Mouse (Mus musculus): ENCODE measurements around the gene Wscd2. TPM values are rescaled to one million over a fixed set of nuclear protein-coding genes. Genes with fewer than 3 reads are reported as not detected.

Gene Wscd2
- total and polyA plus RNA-seq, 3 experiments: not detected

- Histone ChIP-seq H3K4me3 (ENCODE audit: control insufficient read depth in 1 of 2, insufficient read depth in 1 of 2, low read depth in 2 of 2, low read length in 2 of 2) (no peak overlapping the region), H3K27me3 (ENCODE audit: control insufficient read depth in 1 of 2, insufficient read depth in 2 of 2, low read length in 2 of 2) (no peaks in the 10 kb centered on the region), H3K9me3 (replicated peaks; ENCODE audit: insufficient read depth, low read length) (no peaks in the 10 kb centered on the region)
Observed at GRCm38 (mm10) chr5:113623052-113623451, 132.9 kb downstream of the Wscd2 start.

GRCm38 (mm10) chr5:113625068-113625467, 134.9 kb downstream of the Wscd2 start:
- no peak for DNase-seq (ENCODE audit: low read depth, low spot score)
- H3K9me3 ChIP-seq (replicated peaks; ENCODE audit: insufficient read depth, low read length): no peaks in the 10 kb centered on the region
- H3K27me3 ChIP-seq (ENCODE audit: control insufficient read depth in 1 of 2, insufficient read depth in 2 of 2, low read length in 2 of 2): no peaks in the 10 kb centered on the region
- TF ChIP-seq GABPA (IDR thresholded peaks at IDR 0.05; ENCODE audit: low read depth, low read length): no peak
- TF ChIP-seq ETS1 (IDR thresholded peaks at IDR 0.05; ENCODE audit: low read depth, low read length): no peak
- no peak for TF ChIP-seq NELFE (IDR thresholded peaks at IDR 0.05; ENCODE audit: low read depth, low read length)
- TF ChIP-seq POLR2A (IDR thresholded peaks at IDR 0.05; ENCODE audit: control insufficient read depth in 1 of 2, insufficient read depth in 1 of 2, low read depth in 1 of 2, low read length in 2 of 2, poor library complexity in 1 of 2): no peak
- TF ChIP-seq EP300 (IDR thresholded peaks at IDR 0.05; ENCODE audit: low read depth in 1 of 2, low read length in 2 of 2): no peak
- no peak for TF ChIP-seq TAL1 (IDR thresholded peaks at IDR 0.05; ENCODE audit: low read length)
- no peak for TF ChIP-seq SMC3 (IDR thresholded peaks at IDR 0.05; ENCODE audit: low read depth, low read length)
- TF ChIP-seq NRF1 (IDR thresholded peaks at IDR 0.05; ENCODE audit: insufficient read depth, low read depth, low read length, poor library complexity, severe bottlenecking): no peak
- TF ChIP-seq MAX (IDR thresholded peaks at IDR 0.05; ENCODE audit: low read length): no peak
- TF ChIP-seq MAFK (IDR thresholded peaks at IDR 0.05; ENCODE audit: borderline replicate concordance, low read depth, low read length): no peak
- no peak for TF ChIP-seq RAD21 (IDR thresholded peaks at IDR 0.05; ENCODE audit: low read depth, low read length)
- H3K4me3 ChIP-seq (ENCODE audit: control insufficient read depth in 1 of 2, insufficient read depth in 1 of 2, low read depth in 2 of 2, low read length in 2 of 2): no peak overlapping the region
- no peaks in the 10 kb centered on the region for H3K36me3 ChIP-seq (ENCODE audit: control insufficient read depth in 1 of 2, insufficient read depth in 2 of 2, low read length in 2 of 2)
- no peaks in the 10 kb centered on the region for H3K79me2 ChIP-seq (ENCODE audit: control insufficient read depth, insufficient read depth, low read length, poor library complexity)
- no peak overlapping the region for H3K9ac ChIP-seq (ENCODE audit: control insufficient read depth, low read depth, low read length, poor library complexity, severe bottlenecking)
- H3K4me1 ChIP-seq (ENCODE audit: control insufficient read depth in 1 of 2, insufficient read depth in 2 of 2, low read length in 2 of 2): no peaks in the 10 kb centered on the region
- no peak overlapping the region for H3K27ac ChIP-seq (ENCODE audit: control insufficient read depth, low read depth, low read length)

More at GRCm38 (mm10) chr5:113623052-113623451, 132.9 kb downstream of the Wscd2 start:
- DNase-seq (ENCODE audit: low read depth, low spot score): no peak
- H3K79me2 ChIP-seq (ENCODE audit: control insufficient read depth, insufficient read depth, low read length, poor library complexity): no peaks in the 10 kb centered on the region
- H3K36me3 ChIP-seq (ENCODE audit: control insufficient read depth in 1 of 2, insufficient read depth in 2 of 2, low read length in 2 of 2): no peaks in the 10 kb centered on the region
- no peak overlapping the region for H3K9ac ChIP-seq (ENCODE audit: control insufficient read depth, low read depth, low read length, poor library complexity, severe bottlenecking)
- no peak for TF ChIP-seq MEF2A (IDR thresholded peaks at IDR 0.05; ENCODE audit: extremely low read depth, insufficient replicate concordance, low read depth, low read length, poor library complexity, severe bottlenecking)
- no peak for TF ChIP-seq BHLHE40 (IDR thresholded peaks at IDR 0.05; ENCODE audit: borderline replicate concordance, low read depth, low read length)
- TF ChIP-seq HCFC1 (IDR thresholded peaks at IDR 0.05; ENCODE audit: low read depth, low read length): no peak
- TF ChIP-seq UBTF (IDR thresholded peaks at IDR 0.05; ENCODE audit: borderline replicate concordance, insufficient read depth, low read depth, low read length): no peak
- TF ChIP-seq GATA1 (IDR thresholded peaks at IDR 0.05; ENCODE audit: low read depth, low read length): no peak
- no peak for TF ChIP-seq ZNF384 (IDR thresholded peaks at IDR 0.05; ENCODE audit: low read depth, low read length)
- no peak for TF ChIP-seq POLR2A (IDR thresholded peaks at IDR 0.05; ENCODE audit: control insufficient read depth in 1 of 2, insufficient read depth in 1 of 2, low read depth in 1 of 2, low read length in 2 of 2, poor library complexity in 1 of 2)
- no peak for TF ChIP-seq MAX (IDR thresholded peaks at IDR 0.05; ENCODE audit: low read length)
- TF ChIP-seq ETS1 (IDR thresholded peaks at IDR 0.05; ENCODE audit: low read depth, low read length): no peak
- TF ChIP-seq TCF12 (IDR thresholded peaks at IDR 0.05; ENCODE audit: low read depth, low read length): no peak
- TF ChIP-seq TBP (IDR thresholded peaks at IDR 0.05; ENCODE audit: low read depth, low read length): no peak
- no peak for TF ChIP-seq KAT2A (conservative IDR thresholded peaks at IDR 0.05; ENCODE audit: low read depth, low read length)
- no peak for TF ChIP-seq ZMIZ1 (IDR thresholded peaks at IDR 0.05; ENCODE audit: low read depth, low read length)
- no peak overlapping the region for H3K27ac ChIP-seq (ENCODE audit: control insufficient read depth, low read depth, low read length)
- no peaks in the 10 kb centered on the region for H3K4me1 ChIP-seq (ENCODE audit: control insufficient read depth in 1 of 2, insufficient read depth in 2 of 2, low read length in 2 of 2)
